Mouse (Mus musculus) hindbrain, embryonic 11.5 days (tissue): Measurements from ENCODE around the gene Lypd5. TPM values are rescaled to one million over a fixed set of nuclear protein-coding genes. Genes with fewer than 3 reads are reported as not detected.

Experiments
- ATAC-seq: fragments of 200-750 bp; cut with Nextera tagmentation; 2 replicates; pipeline ENCODE4 v1.8.0; 2017; ENCODE audit warnings: mild to moderate bottlenecking, moderate TSS enrichment, moderate library complexity; ENCODE audit not compliant: low FRiP score
- DNase-seq: peaks from one replicate; pipeline ENCODE4 v3.0.0-alpha.2; 2015; ENCODE audit warnings: low spot score
- H3K27ac ChIP-seq: fragments of 300-500 bp; sonication (generic); 2 replicates; pipeline ENCODE4 v1.5.1; 2014; ENCODE audit warnings: mild to moderate bottlenecking, low read depth, low read length
- H3K27me3 ChIP-seq: fragments of 300-500 bp; sonication (generic); 2 replicates; pipeline ENCODE4 v1.6.1; 2014; ENCODE audit warnings: mild to moderate bottlenecking, low read length, moderate library complexity, mixed read lengths; ENCODE audit not compliant: control insufficient read depth, insufficient read depth
- H3K36me3 ChIP-seq: fragments of 300-500 bp; sonication (generic); 2 replicates; pipeline ENCODE4 v1.6.1; 2014; ENCODE audit warnings: mild to moderate bottlenecking, low read length, moderate library complexity, mixed read lengths; ENCODE audit not compliant: control insufficient read depth, insufficient read depth
- H3K4me1 ChIP-seq: fragments of 300-500 bp; sonication (generic); replicated peaks from 2 replicates; pipeline ENCODE4 v1.6.1; 2014; ENCODE audit warnings: low read length, mixed read lengths; ENCODE audit not compliant: control insufficient read depth, insufficient read depth
- H3K4me2 ChIP-seq: fragments of 300-500 bp; sonication (generic); replicated peaks from 2 replicates; pipeline ENCODE4 v1.6.1; 2014; ENCODE audit warnings: mild to moderate bottlenecking, low read depth, low read length
- H3K4me3 ChIP-seq: fragments of 300-500 bp; sonication (generic); 2 replicates; pipeline ENCODE4 v1.5.1; 2014; ENCODE audit warnings: low read depth, low read length
- H3K9ac ChIP-seq: fragments of 300-500 bp; sonication (generic); 2 replicates; pipeline ENCODE4 v1.6.1; 2014; ENCODE audit warnings: low read depth, low read length
- H3K9me3 ChIP-seq: fragments of 300-500 bp; sonication (generic); 2 replicates; pipeline ENCODE4 v1.6.1; 2016; ENCODE audit warnings: low read length; ENCODE audit not compliant: control insufficient read depth
- WGBS: fragments of 180-500 bp; shearing (Covaris S2); extraction: QIAGEN DNeasy Blood & Tissue Kit; methylation state at CpG from one replicate; pipeline ENCODE4 v1.1.7; 2014; 5-methylcytosine and 5-hydroxymethylcytosine counted together
- polyA plus RNA-seq: library from polyadenylated mRNA; unstranded; fragments of >200 nt; fragmentation: Nextera tagmentation; extraction: Ambion mirVana; gene quantifications from 2 replicates; pipeline ENCODE4 v1.2.1, GENCODE M21; 2014

The Lypd5 gene
- polyA plus RNA-seq, 1 experiment from 2014 or later, result not detected

DNA sequence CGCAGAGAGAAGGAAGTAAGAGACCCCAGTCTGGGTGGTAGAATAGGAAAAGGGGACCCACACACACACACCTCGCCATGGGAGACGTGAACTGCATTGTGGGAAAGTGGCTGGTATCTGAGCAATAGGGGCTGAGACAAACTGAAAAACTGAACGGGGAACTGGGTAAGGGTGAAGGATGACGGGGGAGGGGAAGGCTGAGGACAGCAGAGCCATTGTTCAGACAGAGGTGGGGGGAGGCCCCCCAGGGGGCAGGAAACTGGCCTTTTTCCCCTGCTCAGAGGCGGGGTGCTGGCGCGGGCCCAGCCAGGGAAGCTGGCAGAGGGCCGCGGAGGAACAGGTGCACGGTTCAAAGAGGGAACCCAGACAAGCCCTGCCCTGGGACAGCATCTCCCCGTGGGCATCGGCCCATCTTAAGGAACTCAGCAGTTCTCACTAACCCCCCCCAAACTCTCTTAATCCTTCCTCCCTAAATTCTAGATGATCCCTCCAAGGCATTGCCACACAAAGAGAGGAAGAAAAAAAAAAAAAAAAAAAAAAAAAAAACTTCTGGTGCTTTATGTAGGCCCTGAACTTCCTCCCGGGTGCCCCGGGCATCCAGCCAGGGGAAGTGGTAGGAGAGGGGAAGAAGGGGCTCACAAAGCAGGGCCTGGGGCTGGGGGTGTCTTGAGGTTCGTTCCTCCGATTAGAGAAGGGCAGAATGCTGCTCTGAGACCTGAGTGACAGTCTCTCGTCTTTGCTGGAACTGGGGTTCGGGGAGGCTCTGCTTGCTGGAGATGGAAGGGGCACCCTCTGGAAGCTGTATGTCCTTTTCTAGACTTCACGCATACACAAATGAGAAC, 24.8 kb downstream of the Lypd5 start:
- no peak for DNase-seq
- Histone ChIP-seq H3K4me1 (0 out of 2 replicates have a peak, but pooled peaks cover 4% of the 10 kb centered on the region), H3K4me2 (no peak overlapping the region), H3K36me3 (no peaks in the 10 kb centered on the region), H3K27me3 (0 out of 2 replicates have a peak, but pooled peaks cover 3% of the 10 kb centered on the region), H3K27ac (no peak overlapping the region), H3K9ac (peak overlapping the region; percentile 15; the same call in 1 of the 2 replicates), H3K9me3 (no peaks in the 10 kb centered on the region), H3K4me3 (no peak overlapping the region)
- ATAC-seq, result peak; percentile 51
- WGBS, result 49% methylated on average over 15 of the region's 20 CpGs

DNA sequence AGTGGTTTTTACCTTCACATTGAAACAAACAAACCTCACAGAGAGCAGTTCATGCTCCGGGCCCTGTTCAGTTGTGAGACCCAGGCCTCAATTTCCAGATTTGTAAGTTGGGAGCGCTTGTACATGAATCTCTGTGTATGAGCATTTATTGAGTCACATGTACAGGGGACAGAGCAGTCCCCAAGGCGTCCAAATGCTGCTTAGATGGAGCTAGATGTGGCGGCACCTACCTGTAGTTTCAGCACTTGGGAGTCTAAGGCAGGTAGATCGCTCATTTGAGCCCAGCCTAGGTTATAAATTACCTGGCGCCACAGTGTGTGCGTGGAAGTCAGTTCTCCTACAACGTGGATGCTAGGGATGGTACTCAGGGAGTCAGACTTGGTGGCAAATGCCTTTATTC, 27.5 kb downstream of the Lypd5 start:
- H3K9me3 ChIP-seq, result no peaks in the 10 kb centered on the region
- H3K27me3 ChIP-seq, result 0 out of 2 replicates have a peak, but pooled peaks cover 3% of the 10 kb centered on the region
- no peak for ATAC-seq
- H3K4me1 ChIP-seq, result 0 out of 2 replicates have a peak, but pooled peaks cover 4% of the 10 kb centered on the region
- H3K36me3 ChIP-seq, result no peaks in the 10 kb centered on the region
- H3K27ac ChIP-seq, result no peak overlapping the region
- H3K4me3 ChIP-seq, result no peak overlapping the region
- 88% methylated on average over 8 of the region's 8 CpGs for WGBS
- DNase-seq, result no peak
- no peak overlapping the region for H3K4me2 ChIP-seq
- no peak overlapping the region for H3K9ac ChIP-seq

DNA sequence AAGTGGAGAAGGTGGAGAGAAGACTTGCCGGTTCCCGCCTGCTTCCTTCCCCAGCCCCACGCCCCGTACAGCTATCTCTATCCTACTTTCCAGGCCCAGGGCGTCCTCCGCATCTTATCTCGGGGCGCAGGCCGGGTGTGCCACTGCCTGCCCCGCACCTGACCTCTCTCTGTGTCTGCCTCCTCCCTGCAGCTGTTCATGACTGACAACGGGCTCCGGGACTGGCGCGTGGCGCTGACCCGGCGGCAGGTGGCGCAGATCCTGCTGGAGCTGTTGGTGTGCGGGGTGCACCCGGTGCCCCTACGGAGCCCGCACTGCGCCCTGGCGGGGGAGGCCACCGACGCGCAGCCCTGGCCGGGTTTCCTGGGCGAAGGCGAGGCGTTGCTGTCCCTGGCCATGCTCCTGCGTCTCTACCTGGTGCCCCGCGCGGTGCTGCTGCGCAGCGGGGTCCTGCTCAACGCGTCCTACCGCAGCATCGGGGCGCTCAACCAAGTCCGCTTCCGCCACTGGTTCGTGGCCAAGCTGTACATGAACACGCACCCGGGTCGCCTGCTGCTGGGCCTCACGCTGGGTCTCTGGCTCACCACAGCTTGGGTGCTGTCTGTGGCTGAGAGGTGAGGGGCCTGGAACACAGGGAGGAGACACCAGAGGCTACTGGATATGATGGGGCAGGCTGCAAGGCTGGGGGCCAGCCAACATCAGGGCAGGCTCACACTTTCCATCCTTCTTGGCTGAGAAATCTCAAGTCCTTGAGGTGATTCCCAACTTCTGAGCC, 28.3 kb downstream of the Lypd5 start:
- Histone ChIP-seq H3K4me1 (0 out of 2 replicates have a peak, but pooled peaks cover 4% of the 10 kb centered on the region), H3K27me3 (0 out of 2 replicates have a peak, but pooled peaks cover 3% of the 10 kb centered on the region), H3K4me2 (peak overlapping the region; percentile 46), H3K9me3 (no peaks in the 10 kb centered on the region), H3K4me3 (peak overlapping the region; percentile 23), H3K9ac (peak overlapping the region; percentile 45; the same call in 1 of the 2 replicates), H3K36me3 (no peaks in the 10 kb centered on the region), H3K27ac (no peak overlapping the region)
- 7% methylated on average over 46 of the region's 49 CpGs for WGBS
- DNase-seq, result peak; percentile 49
- ATAC-seq, result peak; percentile 63; the same call in 1 of the 2 replicates

DNA sequence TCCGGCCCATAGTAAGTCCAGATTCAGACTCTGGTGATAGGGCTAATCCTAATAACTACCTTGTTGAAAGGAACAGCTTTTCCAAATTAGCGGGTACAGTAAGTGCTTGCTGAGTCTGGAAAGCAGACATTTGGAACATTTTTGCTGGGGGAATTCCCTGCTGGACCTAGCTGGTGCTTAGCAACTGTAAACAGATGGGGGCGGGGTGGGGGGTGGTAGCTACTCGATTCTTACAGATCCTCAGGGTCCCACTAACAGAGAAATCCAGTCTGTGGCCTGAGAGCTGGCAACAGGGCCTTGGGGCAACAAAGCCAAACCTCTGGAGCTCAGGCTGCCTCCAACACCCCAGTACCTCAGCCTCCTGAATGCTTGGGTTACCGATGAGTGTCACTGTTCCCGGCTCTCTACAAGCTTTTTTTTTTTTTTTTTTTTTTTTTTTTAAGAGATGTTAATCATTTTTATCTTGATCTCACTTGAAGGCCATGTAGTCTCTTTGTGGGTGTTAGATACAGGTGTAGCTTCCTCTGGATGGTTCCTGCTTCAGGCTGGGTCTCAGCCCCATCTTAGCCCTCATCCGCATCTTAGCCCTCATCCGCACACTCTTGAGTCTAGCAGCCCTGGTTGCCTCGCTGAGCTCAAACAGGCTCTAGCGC, 29.2 kb downstream of the Lypd5 start:
- ATAC-seq (no peak), DNase-seq (no peak)
- H3K9me3 ChIP-seq, result no peaks in the 10 kb centered on the region
- H3K27ac ChIP-seq, result no peak overlapping the region
- WGBS, result 77% methylated on average over 10 of the region's 10 CpGs
- no peak overlapping the region for H3K9ac ChIP-seq
- no peak overlapping the region for H3K4me3 ChIP-seq
- H3K36me3 ChIP-seq, result no peaks in the 10 kb centered on the region
- 0 out of 2 replicates have a peak, but pooled peaks cover 3% of the 10 kb centered on the region for H3K27me3 ChIP-seq
- H3K4me2 ChIP-seq, result no peak overlapping the region
- 0 out of 2 replicates have a peak, but pooled peaks cover 4% of the 10 kb centered on the region for H3K4me1 ChIP-seq

DNA sequence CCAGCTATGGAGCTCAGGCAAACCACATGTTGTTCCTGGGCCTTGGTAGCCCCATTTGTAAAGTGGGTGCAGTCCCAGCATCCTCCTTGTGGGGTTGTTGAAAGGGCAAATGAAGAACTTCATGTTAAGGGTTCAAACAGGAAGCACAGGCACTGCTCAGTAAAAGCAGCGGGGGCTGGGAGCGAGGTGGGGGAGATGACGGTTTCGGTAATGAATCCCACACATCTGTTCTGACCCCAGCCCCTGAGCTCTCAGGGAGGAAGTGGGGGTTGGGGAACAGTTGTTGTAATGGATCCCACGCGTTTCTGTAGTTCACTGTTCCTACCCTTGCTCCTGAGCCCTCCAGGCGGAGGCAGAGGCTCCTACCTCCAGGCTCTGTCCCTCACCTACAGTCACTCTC, 30.9 kb downstream of the Lypd5 start:
- no peak overlapping the region for H3K27ac ChIP-seq
- no peaks in the 10 kb centered on the region for H3K9me3 ChIP-seq
- H3K9ac ChIP-seq, result no peak overlapping the region
- no peak for DNase-seq
- no peak overlapping the region for H3K4me2 ChIP-seq
- 52% methylated on average over 7 of the region's 7 CpGs for WGBS
- no peak for ATAC-seq
- H3K36me3 ChIP-seq, result no peaks in the 10 kb centered on the region
- H3K4me1 ChIP-seq, result 0 out of 2 replicates have a peak, but pooled peaks cover 4% of the 10 kb centered on the region
- H3K4me3 ChIP-seq, result no peak overlapping the region
- H3K27me3 ChIP-seq, result 0 out of 2 replicates have a peak, but pooled peaks cover 3% of the 10 kb centered on the region

DNA sequence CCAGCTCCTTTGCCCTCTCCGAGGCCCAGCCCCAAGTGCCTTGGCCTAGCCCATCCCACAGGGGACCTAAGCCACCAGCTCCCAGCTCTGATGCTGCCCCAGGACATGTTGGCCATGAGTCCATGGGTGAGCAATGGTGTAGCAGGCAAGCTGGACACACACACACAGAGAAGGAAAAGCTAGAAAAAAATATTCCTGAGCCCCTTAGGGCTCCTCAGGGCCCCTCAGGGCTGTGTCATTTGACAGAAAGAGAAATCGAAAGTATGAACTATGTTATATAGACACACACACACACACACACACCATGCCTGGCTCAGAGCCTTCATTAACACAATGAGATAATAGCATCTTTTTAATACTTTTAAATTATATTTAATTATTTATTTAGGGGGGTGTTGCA, 31.4 kb downstream of the Lypd5 start:
- no peak overlapping the region for H3K4me3 ChIP-seq
- H3K36me3 ChIP-seq, result no peaks in the 10 kb centered on the region
- H3K4me1 ChIP-seq, result 0 out of 2 replicates have a peak, but pooled peaks cover 4% of the 10 kb centered on the region
- H3K4me2 ChIP-seq, result no peak overlapping the region
- H3K9ac ChIP-seq, result no peak overlapping the region
- 0 out of 2 replicates have a peak, but pooled peaks cover 3% of the 10 kb centered on the region for H3K27me3 ChIP-seq
- DNase-seq (no peak), ATAC-seq (no peak)
- WGBS, result 66% methylated on average over 2 of the region's 2 CpGs
- no peaks in the 10 kb centered on the region for H3K9me3 ChIP-seq
- no peak overlapping the region for H3K27ac ChIP-seq

DNA sequence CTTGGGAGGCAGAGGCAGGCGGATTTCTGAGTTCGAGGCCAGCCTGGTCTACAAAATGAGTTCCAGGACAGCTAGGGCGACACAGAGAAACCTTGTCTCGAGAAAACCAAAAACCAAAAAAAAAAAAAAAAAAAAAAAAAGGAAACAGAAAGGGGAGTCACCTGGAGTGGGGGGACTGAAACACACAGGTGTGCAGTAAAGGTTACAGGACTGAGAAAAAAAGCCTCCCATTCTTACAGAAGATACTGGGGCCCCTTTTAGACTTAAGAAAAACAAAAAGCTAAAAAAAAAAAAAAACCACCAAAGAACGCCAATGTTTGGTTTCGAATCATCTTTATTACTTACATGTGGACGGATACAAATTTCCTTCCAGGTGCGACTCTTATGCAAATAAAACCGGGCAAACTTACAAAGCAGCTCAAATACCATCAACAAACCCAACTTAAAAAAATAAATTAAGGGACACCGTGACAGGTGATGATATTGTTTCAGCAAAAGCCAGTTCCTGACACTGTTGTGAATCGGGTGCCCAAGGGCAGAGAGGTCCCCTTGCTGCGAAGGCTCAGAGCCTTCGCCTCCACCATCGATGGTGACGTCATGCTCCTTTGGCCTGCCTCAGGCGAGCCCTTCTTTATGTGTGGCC, 33.9 kb downstream of the Lypd5 start:
- no peak overlapping the region for H3K27ac ChIP-seq
- H3K27me3 ChIP-seq, result no peaks in the 10 kb centered on the region
- DNase-seq, result no peak
- 87% methylated on average over 16 of the region's 16 CpGs for WGBS
- no peak for ATAC-seq
- no peak overlapping the region for H3K4me3 ChIP-seq
- no peaks in the 10 kb centered on the region for H3K9me3 ChIP-seq
- no peak overlapping the region for H3K9ac ChIP-seq
- no peaks in the 10 kb centered on the region for H3K36me3 ChIP-seq
- H3K4me1 ChIP-seq, result no peaks in the 10 kb centered on the region
- no peak overlapping the region for H3K4me2 ChIP-seq

DNA sequence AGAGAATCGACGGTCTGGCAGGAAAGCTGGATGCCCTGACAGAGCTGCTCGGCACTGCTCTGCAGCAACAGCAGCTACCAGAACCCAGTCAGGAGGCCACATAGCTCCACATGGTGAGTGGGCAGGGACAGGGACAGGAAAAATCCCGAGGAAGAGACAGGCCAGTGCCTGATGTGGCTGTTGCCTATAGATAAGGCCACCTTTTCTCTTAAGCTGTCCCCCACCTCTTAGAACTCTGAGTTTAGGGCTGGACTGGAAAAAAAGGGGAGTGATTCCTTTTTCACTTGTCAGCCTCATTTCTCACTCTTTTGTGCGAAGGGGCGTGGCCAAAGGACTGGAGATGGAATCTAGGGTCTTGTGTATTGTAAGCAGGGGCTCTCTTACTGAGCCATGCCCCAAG, 35.1 kb downstream of the Lypd5 start:
- Histone ChIP-seq H3K4me2 (no peak overlapping the region), H3K36me3 (no peaks in the 10 kb centered on the region), H3K4me3 (no peak overlapping the region), H3K4me1 (no peaks in the 10 kb centered on the region), H3K27ac (no peak overlapping the region), H3K9ac (no peak overlapping the region), H3K27me3 (no peaks in the 10 kb centered on the region), H3K9me3 (no peaks in the 10 kb centered on the region)
- no peak for DNase-seq
- WGBS, result 68% methylated on average over 6 of the region's 6 CpGs
- no peak for ATAC-seq
